Mouse (Mus musculus): ENCODE data around the gene Klhl40. TPM values are rescaled to one million over a fixed set of nuclear protein-coding genes. Genes with fewer than 3 reads are reported as not detected.

Klhl40 gene
- total RNA-seq (2021) = 1 to 10 TPM; 3.3 to 4.6 TPM
- long read RNA-seq, experiment 1, partial matches to known transcripts = 1 of 5 reads
- long read RNA-seq, experiment 1, other reads (novel, unspliced or antisense) = 1 of 5 reads
- long read RNA-seq, experiment 2, transcript Klhl40-201 (6 exons, 2,370 nt) = major isoform, 7 of 9 reads
- long read RNA-seq, experiment 2, partial matches to known transcripts = 0 of 9 reads
- long read RNA-seq, experiment 2, other reads (novel, unspliced or antisense) = 2 of 9 reads

DNA sequence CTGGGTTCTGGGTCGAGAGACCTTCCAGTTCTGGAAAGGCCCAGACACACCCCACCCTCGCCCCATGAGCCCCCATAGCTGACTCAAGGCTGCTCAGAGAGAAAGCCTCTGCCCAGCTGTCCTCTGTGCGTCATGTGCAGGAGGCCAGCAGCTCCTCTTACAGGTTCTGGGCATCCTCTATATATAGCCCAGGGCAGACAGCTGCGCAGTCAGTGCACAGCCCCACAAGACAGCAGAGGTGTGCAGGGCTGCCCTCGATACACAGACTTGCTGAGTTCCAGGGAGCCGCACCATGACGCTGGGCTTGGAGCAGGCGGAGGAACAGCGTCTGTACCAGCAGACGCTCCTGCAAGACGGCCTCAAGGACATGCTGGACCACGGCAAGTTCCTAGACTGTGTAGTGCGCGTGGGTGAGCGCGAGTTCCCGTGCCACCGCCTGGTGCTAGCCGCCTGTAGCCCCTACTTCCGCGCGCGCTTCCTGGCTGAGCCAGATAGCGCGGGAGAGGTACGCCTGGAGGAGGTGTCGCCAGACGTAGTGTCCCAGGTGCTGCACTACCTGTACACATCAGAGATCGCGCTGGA is at the start of gene Klhl40:
Klhl40 (plus strand) TSS at position 124 of the 582 bp plus-strand sequence.
- Histone ChIP-seq H3K27ac (peak within 1 kb of the TSS; percentile 85), H3K4me3 (peak within 1 kb of the TSS; percentile 46)
- peak in 1 of 2 experiments; percentile 47 for DNase-seq (ENCODE audit: low spot score in 2 of 2)
- no peak for TF ChIP-seq CTCF (conservative IDR thresholded peaks at IDR 0.05)

DNA sequence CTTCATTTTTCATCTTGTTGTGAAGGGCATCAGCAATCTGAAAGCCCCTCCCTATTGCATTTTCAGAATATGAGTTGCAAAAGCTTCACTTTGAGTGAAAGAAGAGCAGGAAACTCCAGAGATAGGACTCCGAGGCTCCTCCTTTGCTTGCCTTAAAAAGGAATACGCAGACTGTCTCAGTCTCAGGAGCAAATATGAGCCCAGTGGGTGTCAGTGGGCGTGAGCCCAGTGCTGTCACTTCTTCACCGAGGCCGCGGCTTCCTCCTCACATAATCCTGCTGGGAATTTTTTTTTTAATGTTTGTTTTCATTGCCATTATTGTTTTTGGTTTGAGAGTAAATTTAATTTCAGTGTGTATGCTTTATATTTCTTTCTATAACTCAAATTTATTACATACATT is 36.9 kb upstream of the Klhl40 start:
- TF ChIP-seq CTCF (conservative IDR thresholded peaks at IDR 0.05) = no peak
- no peak overlapping the region for H3K27ac ChIP-seq
- H3K4me3 ChIP-seq = no peak overlapping the region
- no peak for DNase-seq (ENCODE audit: low spot score in 2 of 2)

DNA sequence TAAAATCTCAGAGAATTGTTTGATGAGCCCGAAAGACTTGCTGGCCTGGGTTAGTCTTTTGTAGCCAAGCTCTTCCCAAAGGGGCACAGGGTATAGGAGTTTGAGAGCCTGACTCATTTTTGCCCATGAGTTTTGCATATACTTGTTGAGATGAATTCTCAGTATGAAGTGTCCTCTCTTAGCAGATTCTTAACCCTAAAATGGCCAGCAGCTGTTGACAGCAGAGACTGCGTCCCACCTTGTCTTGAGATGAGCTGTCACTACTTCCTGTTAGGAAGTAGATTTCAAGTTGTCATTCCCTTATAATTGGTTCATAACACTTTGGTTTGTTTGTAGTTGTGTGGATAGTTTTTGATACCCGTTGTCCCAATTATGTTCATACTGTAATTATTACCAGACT is 36.2 kb upstream of the Klhl40 start:
- TF ChIP-seq CTCF (conservative IDR thresholded peaks at IDR 0.05) = no peak
- Histone ChIP-seq H3K27ac (no peak overlapping the region), H3K4me3 (no peak overlapping the region)
- DNase-seq (ENCODE audit: low spot score in 2 of 2) = no peak

DNA sequence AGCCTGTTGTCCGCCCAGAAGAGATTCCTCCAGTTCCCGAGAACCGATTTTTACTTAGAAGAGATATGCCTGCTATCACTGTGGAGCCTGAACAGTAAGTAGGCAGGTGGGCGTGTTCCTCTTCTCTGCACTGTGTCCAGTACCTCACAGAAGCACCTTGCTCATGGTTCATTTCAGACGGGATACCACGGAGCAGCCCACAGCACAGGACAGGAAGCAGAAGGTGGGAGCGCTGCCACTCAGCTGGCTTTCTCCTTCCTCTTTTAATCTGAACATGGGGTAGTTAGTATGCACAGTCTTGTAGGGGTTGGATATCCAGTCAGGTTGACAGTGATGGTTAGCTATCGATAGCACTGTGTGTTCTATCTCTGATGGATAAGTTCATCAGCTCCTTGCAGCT is 33.4 kb upstream of the Klhl40 start:
- Histone ChIP-seq H3K4me3 (no peak overlapping the region), H3K27ac (no peak overlapping the region)
- DNase-seq (ENCODE audit: low spot score in 2 of 2) = no peak
- TF ChIP-seq CTCF (conservative IDR thresholded peaks at IDR 0.05) = no peak

DNA sequence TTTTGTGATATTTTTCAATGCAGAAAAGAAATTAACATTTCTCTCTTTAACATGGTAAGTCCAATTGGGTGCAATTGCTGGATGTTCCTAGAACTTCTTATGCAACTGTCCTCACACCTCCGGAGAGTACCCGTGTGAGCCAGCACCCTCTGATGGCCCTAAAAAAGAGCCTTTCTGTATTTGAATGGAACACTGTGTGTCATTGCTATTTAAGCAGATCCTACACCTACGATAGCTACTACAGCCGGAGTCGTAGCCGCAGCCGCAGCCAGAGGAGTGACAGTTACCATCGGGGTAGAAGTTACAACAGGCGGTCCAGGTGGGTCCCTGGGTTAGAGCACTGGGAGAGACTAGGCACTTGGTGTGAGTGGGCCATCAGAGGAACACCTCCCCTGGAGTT is 24.6 kb upstream of the Klhl40 start:
- H3K4me3 ChIP-seq = no peak overlapping the region
- H3K27ac ChIP-seq = peak overlapping the region; percentile 54; the same call in 1 of the 2 replicates
- no peak for TF ChIP-seq CTCF (conservative IDR thresholded peaks at IDR 0.05)
- no peak for DNase-seq (ENCODE audit: low spot score in 2 of 2)

DNA sequence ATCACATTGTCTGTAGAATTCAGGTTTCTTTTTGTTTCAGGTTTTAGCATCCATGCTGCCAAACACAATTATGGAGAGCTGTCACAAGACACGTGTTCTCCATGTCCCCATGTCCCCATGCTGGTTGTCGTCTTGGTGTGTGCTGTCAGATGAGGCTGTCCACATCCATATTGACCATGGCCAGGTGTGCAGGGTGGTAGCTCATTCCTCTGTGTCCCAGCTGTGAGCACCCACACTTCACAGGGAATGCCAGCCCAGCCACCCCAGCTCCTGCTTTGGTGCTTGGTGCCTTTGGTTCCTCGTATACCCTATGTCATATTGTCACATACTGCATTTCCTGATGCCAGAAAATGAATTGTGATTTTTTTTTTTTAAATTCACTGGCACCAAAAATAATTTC is 22.8 kb upstream of the Klhl40 start:
- no peak for DNase-seq (ENCODE audit: low spot score in 2 of 2)
- Histone ChIP-seq H3K4me3 (no peak overlapping the region), H3K27ac (no peak overlapping the region)
- TF ChIP-seq CTCF (conservative IDR thresholded peaks at IDR 0.05) = no peak

DNA sequence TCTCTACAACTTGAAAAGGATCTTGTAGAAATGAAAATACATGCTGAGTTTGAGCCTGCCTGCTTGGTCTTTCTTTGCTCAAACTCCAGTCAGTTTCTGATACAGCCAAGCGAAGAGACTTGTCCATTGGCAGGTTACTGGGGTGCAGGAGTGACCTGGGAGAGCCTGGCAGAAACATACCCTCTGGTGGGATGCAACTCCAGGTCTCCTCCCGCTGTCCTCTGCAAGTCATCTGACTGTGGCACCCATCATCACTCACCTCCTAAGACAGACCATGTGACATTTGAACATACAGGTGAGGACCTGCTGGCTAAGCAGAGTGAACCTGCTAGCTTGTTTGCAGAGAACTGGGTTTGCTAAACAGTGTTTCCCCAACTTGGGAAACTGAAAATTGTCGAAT is 20.6 kb upstream of the Klhl40 start:
- peak overlapping the region; percentile 97; the same call in 1 of the 2 replicates for H3K27ac ChIP-seq
- no peak for TF ChIP-seq CTCF (conservative IDR thresholded peaks at IDR 0.05)
- H3K4me3 ChIP-seq = no peak overlapping the region
- no peak for DNase-seq (ENCODE audit: low spot score in 2 of 2)

DNA sequence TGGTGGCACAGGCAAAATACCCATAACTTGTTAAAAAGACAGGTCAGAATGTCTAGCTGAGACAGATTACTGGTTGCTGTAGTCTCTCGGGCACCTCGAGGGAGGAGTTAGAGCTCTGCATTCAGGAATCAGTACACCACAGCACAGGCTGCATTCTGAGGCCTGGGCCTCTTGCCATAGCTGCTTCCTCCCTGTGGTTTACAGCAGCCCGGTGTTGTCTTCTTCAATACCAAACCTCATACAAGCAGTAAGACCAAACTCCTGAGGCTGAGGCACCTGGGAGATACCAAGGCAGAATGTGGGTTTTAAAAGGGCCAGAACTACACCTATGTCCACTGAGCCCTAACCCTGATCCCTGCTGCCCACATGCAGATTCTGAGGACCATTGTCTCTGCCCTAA is 20.0 kb upstream of the Klhl40 start:
- no peak for TF ChIP-seq CTCF (conservative IDR thresholded peaks at IDR 0.05)
- H3K4me3 ChIP-seq = no peak overlapping the region
- DNase-seq (ENCODE audit: low spot score in 2 of 2) = peak in 1 of 2 experiments; percentile 42
- peak overlapping the region; percentile 97; the same call in 1 of the 2 replicates for H3K27ac ChIP-seq

DNA sequence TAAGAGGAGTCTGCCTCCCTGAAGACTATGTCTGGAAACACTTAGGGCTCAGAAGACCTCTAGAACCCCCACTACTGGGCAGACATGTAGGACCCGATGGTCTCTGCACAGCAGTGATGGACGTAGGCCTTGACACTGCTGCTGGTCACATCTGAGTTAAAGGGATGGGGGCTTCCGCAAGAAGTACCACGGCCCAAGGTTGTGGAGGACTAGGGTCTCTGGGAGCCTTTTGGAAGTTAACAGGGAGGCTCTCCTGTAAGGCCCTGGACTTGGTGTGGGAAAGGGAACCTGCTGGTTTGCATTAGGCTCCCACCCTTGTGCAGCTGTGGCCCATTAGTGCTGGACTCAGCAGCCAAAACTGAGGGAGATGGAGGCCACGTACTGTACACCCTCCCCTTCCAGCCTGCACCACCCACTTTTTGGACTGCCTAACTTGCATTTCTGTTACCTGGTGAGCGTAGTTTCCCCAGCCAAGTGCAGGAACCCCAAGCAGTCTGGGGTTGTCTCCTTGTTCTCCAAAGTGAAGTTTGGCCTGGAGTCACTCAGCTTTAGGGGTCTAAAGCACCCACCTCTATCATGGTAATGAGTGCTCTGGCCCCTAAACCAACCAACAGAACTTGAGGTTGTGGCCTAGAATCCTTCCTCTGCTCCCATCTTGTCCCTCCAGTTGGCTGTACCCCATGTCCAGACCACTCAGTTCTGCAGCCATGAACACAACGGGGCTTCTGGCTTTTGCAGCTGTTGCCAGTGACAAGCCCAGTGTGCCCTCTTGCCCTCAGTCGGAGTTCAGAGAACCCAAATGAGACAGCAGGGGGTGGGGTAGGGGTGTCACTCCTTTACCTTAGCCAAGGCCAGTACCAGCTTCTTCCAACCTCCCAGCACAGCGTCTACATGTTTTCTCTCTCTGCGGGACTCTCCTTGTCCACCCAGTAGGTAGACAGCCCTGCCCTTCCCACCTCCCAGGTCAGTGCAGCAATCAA is 19.3 kb upstream of the Klhl40 start:
- H3K4me3 ChIP-seq = peak overlapping the region; percentile 82
- no peak for TF ChIP-seq CTCF (conservative IDR thresholded peaks at IDR 0.05)
- peak overlapping the region; percentile 97 for H3K27ac ChIP-seq
- peak in 1 of 2 experiments; percentile 29 for DNase-seq (ENCODE audit: low spot score in 2 of 2)

DNA sequence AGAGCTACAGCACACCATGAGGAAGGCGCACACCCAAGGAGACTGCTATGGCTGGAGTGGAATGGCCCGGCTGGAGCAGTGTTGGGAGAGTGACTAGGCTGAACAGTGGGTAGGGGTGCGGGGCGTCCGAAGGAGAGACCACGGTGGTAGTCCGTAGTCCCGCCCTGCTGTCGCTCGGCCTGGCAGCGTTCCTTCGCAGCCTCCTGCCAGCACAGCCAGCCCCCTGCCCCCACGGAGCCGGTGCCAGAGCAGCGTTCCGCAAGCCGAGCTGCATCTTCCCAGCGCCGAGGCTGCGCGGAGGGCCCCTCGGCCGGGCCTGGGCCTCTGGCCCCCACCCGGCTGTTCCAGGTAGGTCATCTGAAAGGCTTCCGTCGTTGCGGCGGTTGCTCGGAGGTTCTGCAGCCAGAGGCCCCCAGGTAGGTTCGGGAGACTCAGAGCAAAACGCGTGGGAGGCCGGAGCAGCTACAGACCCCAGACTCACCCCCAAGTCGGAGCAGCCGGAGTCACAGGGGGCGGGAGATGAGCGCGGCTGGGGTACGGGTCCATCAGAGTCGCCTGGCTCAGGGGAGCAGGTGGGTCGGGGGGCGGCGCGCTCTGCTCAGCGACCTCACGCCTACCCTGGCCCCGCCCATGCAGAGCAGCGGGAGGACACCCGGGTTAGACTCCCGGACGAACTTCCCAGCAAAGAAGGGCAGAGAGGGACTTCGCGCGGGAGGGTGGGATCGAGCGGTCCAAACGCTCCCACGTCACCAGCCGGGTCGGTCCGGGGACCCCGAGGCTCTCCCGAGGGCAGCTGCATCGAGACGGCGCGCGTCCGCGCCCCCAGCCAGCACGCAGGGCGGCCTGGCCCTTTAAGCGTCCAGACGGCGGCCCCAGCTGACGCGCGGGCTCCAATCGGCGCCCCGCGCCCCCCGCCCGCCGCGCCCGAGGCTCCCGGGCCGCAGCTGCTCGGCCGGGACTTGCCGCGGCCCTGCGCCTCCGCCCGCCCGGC is 18.0 kb upstream of the Klhl40 start, which contains the start of gene Zfp651:
Zfp651 (plus strand) TSS at position 240 of the 991 bp plus-strand sequence.
- Histone ChIP-seq H3K27ac (peak within 1 kb of the TSS; percentile 98), H3K4me3 (peak within 1 kb of the TSS; percentile 82)
- TF ChIP-seq CTCF (conservative IDR thresholded peaks at IDR 0.05) = 0 out of 2 replicates have a peak, but pooled peaks have one; percentile 14
- peak; percentile 65 to 74 for DNase-seq (ENCODE audit: low spot score in 2 of 2)

DNA sequence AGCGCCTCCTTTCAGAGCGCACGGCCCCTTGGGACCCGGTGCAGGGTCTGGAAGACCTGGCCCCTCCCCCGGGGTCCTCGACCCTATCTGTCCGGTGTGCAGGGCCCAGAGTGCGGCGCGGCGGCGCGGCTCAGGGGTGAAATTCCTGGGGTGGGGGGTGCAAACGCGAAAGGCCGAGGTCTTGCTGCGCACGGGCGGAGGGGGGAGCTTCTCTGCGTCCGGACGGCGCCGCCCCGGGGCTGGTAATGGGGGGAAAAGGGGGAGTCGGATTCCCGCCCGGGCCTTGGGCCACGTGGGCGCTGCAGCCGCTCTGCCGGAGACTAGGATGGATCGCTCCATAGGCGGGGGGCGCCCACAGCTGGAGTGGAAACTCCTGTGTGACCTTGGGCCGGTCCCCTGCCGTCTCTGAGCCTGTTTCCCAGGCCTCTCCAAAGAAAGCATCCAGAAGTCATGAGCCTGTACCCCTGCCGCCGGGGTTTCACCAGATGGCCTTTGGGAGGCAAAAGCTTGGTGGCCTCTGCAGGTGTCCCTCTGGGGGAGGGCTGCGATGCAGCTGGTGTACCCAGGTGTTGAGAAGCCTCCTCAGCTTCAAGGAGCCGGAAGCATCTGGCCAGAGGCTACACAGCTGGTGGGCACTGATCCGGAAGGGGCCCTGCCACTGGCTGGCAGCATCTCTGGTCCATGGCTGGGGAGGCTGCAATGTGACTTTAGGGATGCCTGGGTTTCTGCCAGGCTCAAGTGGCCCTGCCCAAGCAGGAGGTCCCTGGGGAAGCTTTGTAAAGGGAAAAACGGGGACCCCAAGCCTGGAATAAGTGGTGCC is 16.9 kb upstream of the Klhl40 start:
- no peak for TF ChIP-seq CTCF (conservative IDR thresholded peaks at IDR 0.05)
- Histone ChIP-seq H3K4me3 (peak overlapping the region; percentile 82), H3K27ac (peak overlapping the region; percentile 98)
- DNase-seq (ENCODE audit: low spot score in 2 of 2) = peak in 1 of 2 experiments; percentile 52

All from layer of hippocampus, adult 2 months (tissue).